Mouse (Mus musculus): Measurements from ENCODE around the gene Bst1. TPM values are rescaled to one million over a fixed set of nuclear protein-coding genes. Genes with fewer than 3 reads are reported as not detected.

Gene Bst1
- total and polyA plus RNA-seq, 3 experiments = not detected

- Histone ChIP-seq H3K9ac (ENCODE audit: control insufficient read depth, low read depth, low read length, poor library complexity, severe bottlenecking) (no peak overlapping the region), H3K9me3 (replicated peaks; ENCODE audit: insufficient read depth, low read length) (no peaks in the 10 kb centered on the region), H3K36me3 (ENCODE audit: control insufficient read depth in 1 of 2, insufficient read depth in 2 of 2, low read length in 2 of 2) (peaks cover 0 to 14% of the 10 kb centered on the region in 2 experiments; a peak in 2 of 4 replicates), H3K27me3 (ENCODE audit: control insufficient read depth in 1 of 2, insufficient read depth in 2 of 2, low read length in 2 of 2) (no peaks in the 10 kb centered on the region), H3K79me2 (ENCODE audit: control insufficient read depth, insufficient read depth, low read length, poor library complexity) (no peaks in the 10 kb centered on the region), H3K27ac (ENCODE audit: control insufficient read depth, low read depth, low read length) (no peak overlapping the region), H3K4me3 (ENCODE audit: control insufficient read depth in 1 of 2, insufficient read depth in 1 of 2, low read depth in 2 of 2, low read length in 2 of 2) (no peak overlapping the region), H3K4me1 (ENCODE audit: control insufficient read depth in 1 of 2, insufficient read depth in 2 of 2, low read length in 2 of 2) (peaks cover 11 to 13% of the 10 kb centered on the region in 2 experiments)
- no peak for DNase-seq (ENCODE audit: low read depth, low spot score)
- TF ChIP-seq MAZ (IDR thresholded peaks at IDR 0.05; ENCODE audit: low read depth, low read length) (no peak), TBP (IDR thresholded peaks at IDR 0.05; ENCODE audit: low read depth, low read length) (no peak), TAL1 (IDR thresholded peaks at IDR 0.05; ENCODE audit: low read length) (no peak), KAT2A (conservative IDR thresholded peaks at IDR 0.05; ENCODE audit: low read depth, low read length) (no peak), RCOR1 (IDR thresholded peaks at IDR 0.05; ENCODE audit: low read depth, low read length) (no peak)
Measured at GRCm38 (mm10) chr5:43800700-43801099, 18.0 kb upstream of the Bst1 start.

- Histone ChIP-seq H3K36me3 (ENCODE audit: control insufficient read depth in 1 of 2, insufficient read depth in 2 of 2, low read length in 2 of 2) (peaks cover 0 to 14% of the 10 kb centered on the region in 2 experiments; a peak in 2 of 4 replicates), H3K9ac (ENCODE audit: control insufficient read depth, low read depth, low read length, poor library complexity, severe bottlenecking) (no peak overlapping the region), H3K4me3 (ENCODE audit: control insufficient read depth in 1 of 2, insufficient read depth in 1 of 2, low read depth in 2 of 2, low read length in 2 of 2) (peak overlapping the region in 1 of 2 experiments; percentile 50; a peak in 2 of 4 replicates), H3K27me3 (ENCODE audit: control insufficient read depth in 1 of 2, insufficient read depth in 2 of 2, low read length in 2 of 2) (no peaks in the 10 kb centered on the region), H3K27ac (ENCODE audit: control insufficient read depth, low read depth, low read length) (no peak overlapping the region), H3K79me2 (ENCODE audit: control insufficient read depth, insufficient read depth, low read length, poor library complexity) (no peaks in the 10 kb centered on the region), H3K4me1 (ENCODE audit: control insufficient read depth in 1 of 2, insufficient read depth in 2 of 2, low read length in 2 of 2) (peaks cover 11 to 13% of the 10 kb centered on the region in 2 experiments), H3K9me3 (replicated peaks; ENCODE audit: insufficient read depth, low read length) (no peaks in the 10 kb centered on the region)
- TF ChIP-seq GATA1 (IDR thresholded peaks at IDR 0.05; ENCODE audit: low read depth, low read length) (peak; percentile 85), GABPA (IDR thresholded peaks at IDR 0.05; ENCODE audit: low read depth, low read length) (no peak), MYC (IDR thresholded peaks at IDR 0.05; ENCODE audit: low read depth, low read length) (0 out of 2 replicates have a peak, but pooled peaks have one; percentile 33), MAX (IDR thresholded peaks at IDR 0.05; ENCODE audit: low read length) (no peak), USF2 (IDR thresholded peaks at IDR 0.05; ENCODE audit: borderline replicate concordance in 1 of 2, insufficient read depth in 1 of 2, low read depth in 1 of 2, low read length in 2 of 2) (no peak; a peak in 1 of 4 replicates), USF1 (IDR thresholded peaks at IDR 0.05; ENCODE audit: low read depth, low read length) (peak; percentile 86), EP300 (IDR thresholded peaks at IDR 0.05; ENCODE audit: low read depth in 1 of 2, low read length in 2 of 2) (peak; percentile 5 to 34; a peak in 2 of 4 replicates), ZC3H11A (IDR thresholded peaks at IDR 0.05; ENCODE audit: low read depth, low read length) (no peak)
- peak; percentile 37 for DNase-seq (ENCODE audit: low read depth, low spot score)
Measured at GRCm38 (mm10) chr5:43801253-43801652, 17.4 kb upstream of the Bst1 start.

- Histone ChIP-seq H3K27ac (ENCODE audit: control insufficient read depth, low read depth, low read length) (no peak overlapping the region), H3K4me1 (ENCODE audit: control insufficient read depth in 1 of 2, insufficient read depth in 2 of 2, low read length in 2 of 2) (peaks cover 11 to 13% of the 10 kb centered on the region in 2 experiments), H3K9me3 (replicated peaks; ENCODE audit: insufficient read depth, low read length) (no peaks in the 10 kb centered on the region), H3K79me2 (ENCODE audit: control insufficient read depth, insufficient read depth, low read length, poor library complexity) (no peaks in the 10 kb centered on the region), H3K4me3 (ENCODE audit: control insufficient read depth in 1 of 2, insufficient read depth in 1 of 2, low read depth in 2 of 2, low read length in 2 of 2) (peak overlapping the region in 1 of 2 experiments; percentile 40; a peak in 2 of 4 replicates), H3K36me3 (ENCODE audit: control insufficient read depth in 1 of 2, insufficient read depth in 2 of 2, low read length in 2 of 2) (peaks cover 0 to 14% of the 10 kb centered on the region in 2 experiments; a peak in 2 of 4 replicates), H3K9ac (ENCODE audit: control insufficient read depth, low read depth, low read length, poor library complexity, severe bottlenecking) (no peak overlapping the region), H3K27me3 (ENCODE audit: control insufficient read depth in 1 of 2, insufficient read depth in 2 of 2, low read length in 2 of 2) (no peaks in the 10 kb centered on the region)
- TF ChIP-seq MAX (IDR thresholded peaks at IDR 0.05; ENCODE audit: low read length) (no peak), ZKSCAN1 (IDR thresholded peaks at IDR 0.05; ENCODE audit: low read depth, low read length) (no peak), GATA1 (IDR thresholded peaks at IDR 0.05; ENCODE audit: low read depth, low read length) (no peak)
- peak; percentile 46 for DNase-seq (ENCODE audit: low read depth, low spot score)
Measured at GRCm38 (mm10) chr5:43801798-43802197, 16.9 kb upstream of the Bst1 start.
